Mouse (Mus musculus): ENCODE data around the gene Ubr4.

GRCm38 (mm10) chr4:139536706-139537105, 184.3 kb downstream of the Ubr4 start:
- TF ChIP-seq MAFK (IDR thresholded peaks at IDR 0.05; ENCODE audit: borderline replicate concordance, low read depth, low read length) (no peak), CTCF (IDR thresholded peaks at IDR 0.05 in 2 of 3, conservative IDR thresholded peaks at IDR 0.05 in 1 of 3; ENCODE audit: control insufficient read depth in 1 of 3, insufficient read depth in 1 of 3, low read depth in 2 of 3, low read length in 3 of 3, poor library complexity in 1 of 3, severe bottlenecking in 1 of 3) (no peak), ETS1 (IDR thresholded peaks at IDR 0.05; ENCODE audit: low read depth, low read length) (no peak), E2F4 (IDR thresholded peaks at IDR 0.05; ENCODE audit: borderline replicate concordance, low read depth, low read length) (no peak), CHD2 (IDR thresholded peaks at IDR 0.05; ENCODE audit: low read length) (no peak), NRF1 (IDR thresholded peaks at IDR 0.05; ENCODE audit: insufficient read depth, low read depth, low read length, poor library complexity, severe bottlenecking) (no peak), KAT2A (conservative IDR thresholded peaks at IDR 0.05; ENCODE audit: low read depth, low read length) (no peak), TAL1 (IDR thresholded peaks at IDR 0.05; ENCODE audit: low read length) (no peak), ZNF384 (IDR thresholded peaks at IDR 0.05; ENCODE audit: low read depth, low read length) (no peak)

Data from MEL (cell line).